Mouse (Mus musculus) frontal cortex, postnatal 14 days (tissue): ENCODE measurements around the gene Mrpl10.

Experiments used
- DNase-seq, 2 experiments: peaks; one replicate each; pipeline ENCODE4 v3.0.0; 2022; ENCODE audit warnings: low spot score in 2 of 2

The Mrpl10 gene

DNA sequence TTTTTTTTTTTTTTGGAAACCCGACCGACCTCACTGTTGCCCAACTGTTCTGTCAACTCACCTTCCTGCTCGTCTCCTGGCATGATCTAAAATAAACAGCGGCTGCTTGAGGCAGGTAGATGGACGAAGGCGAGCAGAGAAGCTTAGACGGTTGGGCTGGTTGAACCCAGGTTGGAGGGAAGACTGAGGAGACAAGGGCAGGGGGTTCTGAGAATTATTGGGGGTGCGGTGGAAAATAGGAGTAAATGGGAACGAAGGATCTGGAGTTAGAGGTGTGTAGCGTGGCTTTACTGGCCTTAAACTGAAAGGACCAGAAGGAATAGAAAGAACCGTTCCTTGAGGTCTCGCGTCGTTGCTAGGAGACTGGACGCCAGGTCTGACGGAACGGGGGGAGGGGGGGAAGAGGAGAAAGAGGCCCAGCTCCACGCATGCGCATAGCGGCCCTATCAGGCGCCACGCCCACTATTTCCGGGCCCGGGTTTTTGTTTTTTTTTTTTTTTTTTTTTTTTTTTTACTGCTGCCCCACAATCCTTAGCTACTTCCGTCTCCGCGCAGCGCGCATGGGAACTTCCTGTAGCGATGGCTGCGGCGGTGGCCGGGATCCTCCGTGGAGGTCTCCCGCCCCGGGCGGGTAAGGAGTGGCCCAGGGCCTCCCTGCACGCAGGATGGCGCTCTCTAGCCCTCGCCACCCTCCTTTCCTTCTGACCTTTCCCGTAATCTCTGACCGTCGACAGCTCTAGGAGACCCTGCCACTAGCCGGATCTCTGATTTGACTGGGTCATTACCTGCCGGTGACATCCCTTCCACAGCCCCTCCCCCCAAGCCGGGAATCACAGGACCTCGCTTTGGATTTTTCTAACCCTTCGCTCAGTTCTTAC lies at the start of gene Mrpl10, which contains the start of gene Lrrc46:
Gene Mrpl10, plus strand, starts transcription at position 539 of the 878 bp plus-strand sequence.
Gene Lrrc46, minus strand, starts transcription at position 386 of the 878 bp plus-strand sequence.
- peak; percentile 75 to 77 for DNase-seq

GRCm38 (mm10) chr11:96992722-96993311 lies 48.5 kb upstream of the Mrpl10 start:
- DNase-seq: no peak

GRCm38 (mm10) chr11:96995031-96995430 lies 46.3 kb upstream of the Mrpl10 start:
- no peak for DNase-seq

GRCm38 (mm10) chr11:96995836-96996772 lies 45.3 kb upstream of the Mrpl10 start:
- no peak for DNase-seq

GRCm38 (mm10) chr11:96996773-96997379 lies 44.5 kb upstream of the Mrpl10 start:
- DNase-seq: no peak

DNA sequence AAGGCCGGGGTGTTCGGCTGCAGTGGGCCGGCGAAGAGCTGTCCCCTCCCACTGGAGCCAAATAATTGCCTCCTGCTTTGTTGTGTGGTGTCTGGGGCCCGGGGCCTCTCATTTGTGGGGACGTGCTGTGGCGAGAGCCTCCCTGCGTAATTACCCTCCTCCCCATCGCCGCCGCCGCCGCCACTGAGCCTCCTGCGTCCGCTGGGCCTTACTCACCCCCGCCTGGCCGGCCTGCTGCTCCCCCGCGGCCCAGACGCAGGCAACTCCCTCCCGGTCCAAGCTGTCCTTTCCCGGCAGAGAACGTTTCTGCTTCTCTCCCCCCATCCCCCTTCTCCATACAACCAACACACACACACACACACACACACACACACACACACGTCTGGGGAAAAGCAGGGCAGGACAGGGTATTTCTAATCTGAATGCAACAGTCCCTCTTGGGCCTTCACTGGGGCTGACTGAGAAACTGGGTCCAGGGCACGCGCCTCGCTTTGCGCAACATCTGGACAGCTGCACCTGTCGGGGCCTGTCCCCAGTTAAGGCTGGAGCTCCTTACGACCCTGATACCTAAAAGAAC lies 43.9 kb upstream of the Mrpl10 start:
- DNase-seq: no peak

GRCm38 (mm10) chr11:97003170-97003569 lies 38.2 kb upstream of the Mrpl10 start:
- DNase-seq: no peak

GRCm38 (mm10) chr11:97007093-97007794 lies 34.1 kb upstream of the Mrpl10 start:
- DNase-seq: no peak

DNA sequence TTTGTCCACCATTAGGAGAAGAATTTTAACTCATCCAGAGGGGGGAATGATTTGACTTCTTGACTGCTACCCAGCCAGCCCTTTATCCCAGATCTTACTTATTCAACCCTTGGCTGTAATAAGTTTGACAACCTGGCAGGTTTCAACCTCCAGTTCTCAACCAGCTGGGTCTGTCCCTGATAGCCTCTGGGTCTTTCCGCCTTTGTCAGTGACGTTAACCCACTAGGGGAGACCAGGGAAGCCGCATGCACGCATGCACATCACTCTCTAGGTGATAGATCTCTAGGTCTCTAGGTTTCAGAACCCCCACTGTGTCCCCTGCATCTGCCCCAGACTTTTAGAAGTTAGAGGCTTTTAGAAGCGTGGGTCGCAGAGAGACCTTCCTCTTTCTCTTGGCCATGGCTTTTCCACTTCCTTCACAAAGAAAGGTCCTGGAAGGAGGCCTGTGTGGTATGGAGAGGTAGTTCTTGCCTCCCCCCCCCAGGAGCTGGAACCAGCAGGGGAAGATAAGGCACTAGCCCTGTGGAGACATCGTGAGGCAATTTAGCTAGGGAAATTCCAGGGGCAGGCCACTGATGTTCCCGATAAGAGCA lies 32.1 kb upstream of the Mrpl10 start:
- DNase-seq: no peak

- DNase-seq: no peak
Measured at GRCm38 (mm10) chr11:97013121-97013670, 28.2 kb upstream of the Mrpl10 start, which contains the start of gene Sp6. Gene Sp6, plus strand, starts transcription at chr11:97013394.

GRCm38 (mm10) chr11:97017696-97018582 lies 23.4 kb upstream of the Mrpl10 start:
- DNase-seq: no peak

DNA sequence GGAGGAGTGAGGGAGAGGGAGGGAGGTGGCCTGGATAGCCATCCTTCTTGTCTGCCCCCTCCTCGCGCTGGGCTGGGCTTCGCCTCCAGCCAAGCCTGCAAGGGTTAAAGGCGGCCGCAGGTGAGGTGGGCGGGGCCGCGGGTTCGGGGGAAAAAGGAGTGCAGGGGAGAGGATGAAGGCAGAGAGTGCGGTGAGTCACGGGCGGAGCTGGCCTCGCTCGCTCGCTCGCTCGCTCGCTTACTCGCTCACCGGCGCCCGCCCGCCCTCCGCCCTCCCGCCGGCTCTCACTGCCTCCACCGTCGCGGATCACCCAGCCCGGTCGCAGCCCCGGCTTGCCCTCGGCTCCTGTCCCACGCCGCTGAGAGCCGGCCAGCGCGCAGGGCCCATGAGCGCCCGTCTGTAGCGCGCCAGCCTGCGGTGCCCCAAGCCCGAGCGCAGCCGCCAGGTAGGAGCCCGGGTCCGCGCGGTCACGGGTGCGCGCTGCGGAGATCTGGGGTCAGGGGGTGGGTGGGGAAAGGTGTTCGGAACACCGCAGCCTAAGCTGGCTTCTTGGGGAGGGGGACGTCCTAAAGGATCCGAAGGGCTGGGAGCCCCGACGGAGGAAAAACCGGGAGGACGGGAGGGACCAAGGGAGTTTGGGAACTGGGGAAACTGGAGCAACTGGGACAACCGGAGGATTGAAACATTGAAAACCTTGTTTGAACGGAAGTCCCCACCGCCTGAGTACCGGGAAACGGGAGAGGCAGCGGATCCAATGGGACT lies 22.6 kb upstream of the Mrpl10 start:
- no peak for DNase-seq

- no peak for DNase-seq
Measured at GRCm38 (mm10) chr11:97019345-97019708, 22.0 kb upstream of the Mrpl10 start.

DNA sequence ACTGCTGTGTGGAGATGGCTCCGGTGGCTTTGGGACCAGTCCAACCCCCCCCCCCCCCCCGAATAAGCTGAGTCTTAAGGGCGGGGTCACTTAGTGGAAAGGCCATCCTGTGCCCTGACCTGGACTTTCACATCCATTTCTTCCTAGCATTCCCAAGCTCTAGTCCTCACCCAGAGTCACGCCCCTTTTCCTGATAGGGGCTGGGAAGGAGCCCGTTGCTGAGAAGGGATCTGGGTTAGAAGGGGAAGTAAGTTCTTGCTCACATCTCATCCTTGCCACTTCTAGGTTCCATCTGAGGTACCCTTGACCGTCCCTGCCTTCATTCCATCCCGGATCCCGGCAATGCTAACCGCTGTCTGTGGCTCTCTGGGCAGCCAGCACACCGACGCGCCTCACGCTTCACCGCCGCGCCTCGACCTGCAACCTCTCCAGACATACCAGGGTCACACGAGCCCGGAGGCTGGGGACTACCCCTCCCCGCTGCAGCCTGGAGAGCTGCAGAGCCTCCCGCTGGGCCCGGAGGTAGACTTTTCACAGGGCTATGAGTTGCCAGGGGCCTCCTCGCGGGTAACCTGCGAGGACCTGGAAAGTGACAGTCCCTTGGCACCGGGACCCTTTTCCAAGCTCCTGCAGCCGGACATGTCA lies 20.1 kb upstream of the Mrpl10 start:
- no peak for DNase-seq

DNA sequence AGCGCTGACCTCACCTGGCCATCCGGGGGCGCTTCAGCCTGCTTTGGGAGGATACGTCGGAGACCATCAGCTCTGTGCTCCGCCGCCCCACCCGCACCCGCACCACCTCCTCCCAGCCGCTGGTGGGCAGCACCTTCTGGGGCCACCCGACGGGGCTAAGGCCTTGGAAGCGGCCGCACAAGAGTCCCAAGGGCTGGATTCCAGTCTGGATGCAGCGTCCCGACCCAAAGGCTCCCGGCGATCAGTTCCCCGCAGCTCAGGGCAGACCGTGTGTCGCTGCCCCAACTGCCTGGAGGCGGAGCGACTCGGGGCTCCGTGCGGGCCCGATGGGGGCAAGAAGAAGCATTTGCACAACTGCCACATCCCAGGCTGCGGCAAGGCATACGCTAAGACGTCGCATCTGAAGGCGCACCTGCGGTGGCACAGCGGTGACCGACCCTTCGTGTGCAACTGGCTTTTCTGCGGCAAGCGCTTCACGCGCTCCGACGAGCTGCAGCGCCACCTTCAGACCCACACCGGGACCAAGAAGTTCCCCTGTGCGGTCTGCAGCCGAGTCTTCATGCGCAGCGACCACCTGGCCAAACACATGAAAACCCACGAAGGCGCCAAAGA lies 19.4 kb upstream of the Mrpl10 start:
- peak in 1 of 2 experiments; percentile 40 for DNase-seq

- DNase-seq: no peak
Measured at GRCm38 (mm10) chr11:97024977-97025376, 16.4 kb upstream of the Mrpl10 start.

- DNase-seq: peak in 1 of 2 experiments; percentile 83
Measured at GRCm38 (mm10) chr11:97025721-97026344, 15.5 kb upstream of the Mrpl10 start.
